Mouse (Mus musculus) neural tube, postnatal 0 days (tissue): ENCODE measurements around the gene Olfr76. TPM values are rescaled to one million over a fixed set of nuclear protein-coding genes. Genes with fewer than 3 reads are reported as not detected.

ENCODE experiments used
- polyA plus RNA-seq: library from polyadenylated mRNA; unstranded; fragments of >200 nt; fragmentation: Nextera tagmentation; extraction: Ambion mirVana; gene quantifications from 2 replicates; pipeline ENCODE4 v1.2.1, GENCODE M21; 2015

Olfr76 gene
- polyA plus RNA-seq, result not detected in 2 replicates

DNA sequence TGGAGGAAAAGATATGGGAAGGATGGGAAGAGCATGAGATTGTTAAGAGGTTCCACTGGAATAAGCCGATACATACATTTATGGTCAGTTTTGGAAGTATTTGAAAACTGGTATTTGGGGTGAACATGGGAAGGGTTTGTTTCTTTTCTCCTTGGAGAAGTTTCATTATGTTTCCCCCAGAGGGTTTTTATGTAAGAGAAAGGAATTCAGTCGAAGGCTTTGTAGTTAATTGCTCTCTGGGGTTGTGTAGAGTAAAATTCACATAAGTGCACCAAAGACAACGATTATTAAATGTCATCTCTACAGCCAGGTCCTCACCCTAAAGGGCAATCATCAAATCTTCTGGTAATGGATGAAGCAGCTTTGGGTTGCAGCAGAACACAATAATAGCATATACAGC, at the start of gene Olfr76:
Gene Olfr76 (minus strand): TSS at position 101 of the 400 bp plus-strand sequence.

DNA sequence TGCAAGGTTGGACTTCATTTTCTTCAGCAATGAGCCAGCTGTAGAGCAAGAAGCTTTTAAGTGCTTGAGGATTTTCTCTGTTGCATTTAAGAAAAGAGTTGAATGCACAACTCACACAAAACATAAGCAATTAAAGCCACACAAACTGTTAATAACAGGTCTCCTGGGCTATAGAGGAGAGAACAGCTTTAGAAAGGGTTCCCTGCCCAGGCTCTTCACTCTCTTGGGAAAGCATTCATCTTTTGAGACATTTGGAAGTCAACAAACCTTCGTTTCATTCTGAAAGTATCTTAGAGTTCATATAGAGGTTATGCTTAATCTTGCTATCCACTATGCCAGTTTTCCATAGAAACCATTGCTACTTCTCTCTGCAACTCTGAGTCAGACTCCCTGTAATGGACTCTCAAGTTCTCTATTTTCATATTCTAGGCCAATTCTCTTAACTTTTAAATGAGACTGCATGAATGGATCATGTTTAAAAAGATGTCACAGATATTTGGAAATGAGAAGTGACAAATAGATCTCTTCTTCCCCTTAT, 47.1 kb upstream of the Olfr76 start, which contains the start of gene Olfr1555-ps1:
Gene Olfr1555-ps1 (minus strand): TSS at position 51 of the 538 bp plus-strand sequence.

DNA sequence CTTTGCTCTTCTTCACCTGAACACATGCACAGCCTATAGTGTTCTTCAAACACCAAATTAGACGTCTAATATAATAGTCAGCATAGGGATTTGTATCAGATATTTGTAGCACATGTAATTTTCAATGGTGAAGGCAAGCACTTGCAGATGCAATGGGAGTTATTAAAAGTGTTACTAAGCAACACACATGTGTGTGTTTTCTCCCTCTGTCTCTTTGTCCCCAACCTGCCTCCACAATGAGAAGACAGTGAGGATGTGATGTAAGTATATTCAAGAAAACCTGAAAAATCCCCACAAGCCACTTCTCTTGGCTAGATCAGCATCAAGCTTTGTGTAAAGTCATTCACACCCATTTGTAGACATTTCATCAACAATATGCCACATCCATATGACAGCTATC, 7.2 kb downstream of the Olfr76 start, which contains the start of gene Olfr1428:
Gene Olfr1428 (minus strand): TSS at position 101 of the 400 bp plus-strand sequence.

DNA sequence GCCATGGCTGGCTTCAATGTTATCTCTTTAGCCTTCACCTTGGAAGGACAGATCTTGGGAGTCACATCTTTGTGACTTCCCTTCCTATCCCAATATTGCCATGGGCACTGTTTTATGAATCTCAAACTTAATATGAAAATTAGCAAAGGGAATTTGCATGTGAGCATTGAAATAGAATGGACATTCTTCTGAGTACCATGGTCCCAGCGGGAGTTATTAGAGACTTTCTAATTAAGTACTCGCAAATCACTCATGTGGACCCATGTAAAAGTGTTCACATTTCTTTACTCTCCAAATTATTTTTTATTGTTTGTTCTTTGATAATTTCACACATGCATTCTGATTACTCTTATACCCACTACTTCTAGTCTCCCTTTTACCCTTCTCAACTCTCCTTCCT, 19.8 kb downstream of the Olfr76 start, which contains the start of gene Olfr1427:
Gene Olfr1427 (minus strand): TSS at position 101 of the 400 bp plus-strand sequence.

DNA sequence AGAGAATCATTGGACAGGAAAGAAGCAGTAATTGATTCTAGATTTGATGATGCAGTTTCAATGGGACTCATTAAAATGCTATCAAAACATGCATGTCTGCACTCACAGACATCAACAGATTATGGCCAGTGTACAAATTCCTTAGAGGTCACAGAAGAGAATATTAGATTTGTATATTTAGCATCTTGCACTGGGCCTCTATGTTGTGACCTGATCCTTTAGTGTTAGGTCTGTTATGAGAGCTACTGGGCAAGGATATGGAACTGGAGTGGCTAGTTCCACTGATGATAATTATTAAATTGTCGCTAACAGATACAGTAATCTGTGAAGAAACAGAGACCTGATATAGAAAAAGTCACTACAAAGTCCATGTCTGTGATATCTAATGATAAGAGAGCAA, 31.1 kb downstream of the Olfr76 start, which contains the start of gene Olfr1426:
Gene Olfr1426 (minus strand): TSS at position 101 of the 400 bp plus-strand sequence.

DNA sequence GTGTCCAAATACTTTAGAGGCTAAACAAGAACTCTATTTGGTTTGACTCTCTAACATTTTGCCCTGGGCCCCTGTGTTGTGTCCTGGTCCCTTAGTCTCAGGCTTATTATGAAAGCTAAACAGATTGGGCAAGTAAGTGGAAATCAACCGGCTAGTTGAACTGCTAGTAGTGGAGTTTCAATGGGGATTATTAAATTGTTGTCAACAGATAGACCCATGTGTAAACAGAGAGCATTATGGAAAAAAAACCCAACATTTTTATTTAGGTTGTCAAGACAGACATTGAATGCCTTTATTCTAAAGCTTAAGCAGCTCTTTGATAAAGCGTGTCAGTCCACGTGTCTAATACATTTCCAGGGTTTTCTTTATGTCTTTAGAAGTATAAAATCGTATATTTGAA, 45.4 kb downstream of the Olfr76 start, which contains the start of gene Olfr1425:
Gene Olfr1425 (minus strand): TSS at position 101 of the 400 bp plus-strand sequence.

Other genes starting within 250 kb of the Olfr76 start
- not detected in 2 replicates for gene Olfr1419, start 248.1 kb downstream of the Olfr76 start, polyA plus RNA-seq
- 0.17 TPM in 1 of 2 replicates, not detected in the other for gene Olfr1420, start 236.6 kb downstream of the Olfr76 start, polyA plus RNA-seq
- gene Patl1, start 210.8 kb downstream of the Olfr76 start, polyA plus RNA-seq, result 8.6 and 11.9 TPM in 2 replicates
- 3.9 and 4.6 TPM in 2 replicates for gene Osbp, start 157.3 kb downstream of the Olfr76 start, polyA plus RNA-seq
- not detected in 2 replicates for gene Olfr1423, start 81.9 kb downstream of the Olfr76 start, polyA plus RNA-seq
- gene Olfr1424, start 60.5 kb downstream of the Olfr76 start, polyA plus RNA-seq, result not detected in 2 replicates
- gene Olfr1425, start 45.5 kb downstream of the Olfr76 start, polyA plus RNA-seq, result not detected in 2 replicates
- not detected in 2 replicates for gene Olfr1426, start 31.2 kb downstream of the Olfr76 start, polyA plus RNA-seq
- gene Olfr1427, start 19.9 kb downstream of the Olfr76 start, polyA plus RNA-seq, result not detected in 2 replicates
- gene Olfr1428, start 7.3 kb downstream of the Olfr76 start, polyA plus RNA-seq, result not detected in 2 replicates
- not detected in 2 replicates for gene Olfr1555-ps1, start 46.9 kb upstream of the Olfr76 start, polyA plus RNA-seq
- not detected in 2 replicates for gene Olfr1431, start 77.4 kb upstream of the Olfr76 start, polyA plus RNA-seq
- not detected in 2 replicates for gene Olfr1432, start 109.4 kb upstream of the Olfr76 start, polyA plus RNA-seq
- not detected in 2 replicates for gene Olfr262, start 118.5 kb upstream of the Olfr76 start, polyA plus RNA-seq
- gene Olfr235, start 137.8 kb upstream of the Olfr76 start, polyA plus RNA-seq, result not detected in 2 replicates
- gene Olfr1434, start 156.7 kb upstream of the Olfr76 start, polyA plus RNA-seq, result not detected in 2 replicates
- gene Olfr1436, start 175.9 kb upstream of the Olfr76 start, polyA plus RNA-seq, result not detected in 2 replicates
- gene Olfr1437, start 201.9 kb upstream of the Olfr76 start, polyA plus RNA-seq, result not detected in 2 replicates
- gene Olfr1438-ps1, start 212.7 kb upstream of the Olfr76 start, polyA plus RNA-seq, result not detected in 2 replicates